Mouse (Mus musculus): ENCODE results near the gene Srms. TPM values are rescaled to one million over a fixed set of nuclear protein-coding genes. Genes with fewer than 3 reads are reported as not detected.

Srms gene
- total RNA-seq (2023) = 0.59 TPM

GRCm38 (mm10) chr2:181213021-181213445 is at the start of gene Srms:
TSS of gene Srms (minus strand) at chr2:181213185.

GRCm38 (mm10) chr2:181241602-181242313 is 28.8 kb upstream of the Srms start, which contains the start of gene Helz2:
TSS of gene Helz2 (minus strand) at chr2:181242027.

DNA sequence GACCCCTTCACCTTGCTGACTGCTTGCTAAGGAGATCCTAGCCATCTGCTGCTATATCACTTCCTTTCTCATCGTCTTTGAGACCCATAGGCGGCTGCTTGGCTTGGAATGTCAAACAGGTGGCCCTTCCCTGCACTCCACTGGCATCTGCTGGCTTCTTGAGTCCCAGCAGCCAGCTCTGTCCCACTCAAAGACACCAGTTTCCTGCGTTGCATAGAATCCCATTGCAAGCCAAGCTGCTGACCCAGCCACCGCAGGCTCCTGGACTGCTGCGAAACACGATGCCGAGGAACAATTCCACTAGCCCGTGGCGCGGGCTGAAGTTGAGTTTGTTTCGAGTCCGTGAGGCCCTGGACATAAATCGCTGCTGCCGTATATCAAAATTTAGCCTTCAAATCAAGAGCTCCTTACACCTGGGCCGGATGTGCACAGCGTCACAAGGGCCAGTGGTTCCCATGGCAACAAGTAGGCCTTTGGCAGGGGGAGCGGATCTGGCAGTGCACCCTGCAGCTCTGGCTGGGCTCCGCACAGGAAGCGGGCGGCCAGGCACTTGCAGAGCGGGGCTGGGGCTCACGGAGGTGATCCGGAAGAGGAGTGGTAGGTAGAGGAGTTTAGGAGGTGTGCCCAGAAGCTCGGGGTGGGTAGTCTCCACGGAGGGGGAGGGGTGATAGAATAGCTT is 6.7 kb upstream of the Srms start, which contains the start of gene Fndc11:
Gene Fndc11, plus strand, starts transcription at position 476 of the 679 bp plus-strand sequence.

DNA sequence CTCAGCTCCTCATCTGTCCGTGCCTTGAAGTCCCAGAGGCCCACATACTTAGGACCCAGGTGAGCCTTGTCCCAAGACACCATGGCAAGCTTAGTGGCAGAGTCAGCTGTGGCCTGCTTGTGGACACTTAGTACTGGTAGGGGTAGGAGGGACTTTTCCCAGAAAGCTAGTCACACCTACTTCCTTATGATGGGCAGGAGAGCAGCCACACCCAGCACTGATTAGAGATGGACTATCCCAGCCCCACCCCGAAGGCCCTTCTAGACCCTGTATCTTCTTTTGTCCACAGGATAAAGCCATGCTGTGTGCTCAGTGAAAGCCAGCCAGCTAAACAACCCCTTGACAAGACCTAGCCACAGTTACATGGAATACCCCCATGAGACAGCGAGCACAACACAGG is 10.6 kb downstream of the Srms start, which contains the start of gene Ptk6:
Gene Ptk6, minus strand, starts transcription at position 368 of the 400 bp plus-strand sequence.

GRCm38 (mm10) chr2:181187121-181188000 is 25.6 kb downstream of the Srms start, which contains the start of gene Ppdpf:
TSS of gene Ppdpf (plus strand) at chr2:181187247.

DNA sequence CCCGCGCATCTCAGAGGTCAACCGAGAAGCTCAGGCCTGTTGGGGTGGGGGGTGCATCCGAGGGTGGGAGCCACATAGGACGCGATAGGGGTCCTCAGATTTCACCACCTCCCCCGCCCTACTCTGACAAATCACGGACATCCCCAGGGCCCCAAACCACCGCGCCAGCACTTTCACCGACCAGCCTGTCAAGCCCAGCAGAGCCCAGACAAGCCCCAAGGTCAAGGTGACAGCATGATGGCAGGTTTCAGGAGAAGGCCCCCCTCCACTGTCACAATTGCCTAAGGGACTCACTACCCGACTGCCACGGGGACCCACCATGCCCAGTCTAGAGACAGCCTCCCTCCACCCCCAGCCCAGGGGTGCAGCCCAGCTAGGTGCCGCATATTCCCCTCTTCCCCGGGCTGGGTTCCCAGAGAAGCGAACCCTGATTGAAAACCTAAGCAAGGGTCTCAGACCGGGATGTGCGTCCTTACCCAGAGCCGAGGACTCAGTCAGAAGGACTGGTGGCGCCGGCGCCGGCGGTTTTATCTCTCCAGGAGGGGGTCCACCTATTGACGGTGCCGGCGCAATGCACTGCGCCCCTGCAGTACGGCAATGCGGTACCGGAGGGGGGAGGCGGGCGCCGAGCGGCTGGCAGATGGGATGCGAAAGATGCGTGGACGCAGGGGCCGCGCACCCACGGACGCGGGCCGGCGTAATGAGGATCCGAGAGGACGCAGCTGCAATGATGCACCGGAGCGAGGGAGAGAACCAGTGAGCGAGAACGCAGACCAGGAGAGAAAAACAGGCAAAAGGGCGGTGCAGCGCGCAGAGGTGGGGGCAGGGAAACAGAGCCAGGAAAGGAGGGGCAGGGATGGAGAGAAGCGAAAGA is 56.5 kb downstream of the Srms start, which contains the start of gene Eef1a2:
Gene Eef1a2, minus strand, starts transcription at position 767 of the 874 bp plus-strand sequence.

Other genes with a start within 250 kb of the Srms start
- 82.4 TPM for gene Arfgap1, start 246.0 kb downstream of the Srms start, total RNA-seq (2023)
- gene Col20a1, start 226.7 kb downstream of the Srms start, total RNA-seq (2023) = 3.0 TPM
- gene Chrna4, start 169.6 kb downstream of the Srms start, total RNA-seq (2023) = not detected
- gene Kcnq2, start 77.9 kb downstream of the Srms start, total RNA-seq (2023) = not detected
- gene Eef1a2, start 56.2 kb downstream of the Srms start, total RNA-seq (2023) = not detected
- 118 TPM for gene Ppdpf, start 25.9 kb downstream of the Srms start, total RNA-seq (2023)
- gene Ptk6, start 10.4 kb downstream of the Srms start, total RNA-seq (2023) = not detected
- 0.86 TPM for gene Fndc11, start 6.8 kb upstream of the Srms start, total RNA-seq (2023)
- 147 TPM for gene Helz2, start 28.8 kb upstream of the Srms start, total RNA-seq (2023)
- 40.5 TPM for gene Gmeb2, start 74.8 kb upstream of the Srms start, total RNA-seq (2023)
- not detected for gene Stmn3, start 101.3 kb upstream of the Srms start, total RNA-seq (2023)
- 107 TPM for gene Rtel1, start 106.6 kb upstream of the Srms start, total RNA-seq (2023)
- gene Zgpat, start 151.7 kb upstream of the Srms start, total RNA-seq (2023) = 123 TPM
- 87.5 TPM for gene Arfrp1, start 152.2 kb upstream of the Srms start, total RNA-seq (2023)
- 249 TPM for gene Lime1, start 166.9 kb upstream of the Srms start, total RNA-seq (2023)
- gene Zbtb46, start 246.2 kb upstream of the Srms start, total RNA-seq (2023) = 0.65 TPM

Measured in CD4-positive naive resting alpha-beta T cell, adult 57 days (primary cell).